Mouse (Mus musculus) stomach, embryonic 16.5 days (tissue): ENCODE results near the gene Med9. TPM values are rescaled to one million over a fixed set of nuclear protein-coding genes. Genes with fewer than 3 reads are reported as not detected.

Experiments used
- ATAC-seq: fragments of 200-750 bp; cut with Nextera tagmentation; 2 replicates; pipeline ENCODE4 v1.8.0; 2017; ENCODE audit warnings: moderate number of reproducible peaks, moderate TSS enrichment; ENCODE audit not compliant: insufficient read depth, low FRiP score
- H3K27ac ChIP-seq: fragments of 300-500 bp; sonication (generic); 2 replicates; pipeline ENCODE4 v1.5.1; 2014; ENCODE audit warnings: low read length
- H3K27me3 ChIP-seq: fragments of 300-500 bp; sonication (generic); 2 replicates; pipeline ENCODE4 v1.6.1; 2014; ENCODE audit warnings: low read length, control low read depth, mixed read lengths; ENCODE audit not compliant: control insufficient read depth, insufficient read depth
- H3K36me3 ChIP-seq: fragments of 300-500 bp; sonication (generic); 2 replicates; pipeline ENCODE4 v1.6.1; 2014; ENCODE audit warnings: low read length; ENCODE audit not compliant: control insufficient read depth, insufficient read depth
- H3K4me1 ChIP-seq: fragments of 300-500 bp; sonication (generic); 2 replicates; pipeline ENCODE4 v1.6.1; 2014; ENCODE audit warnings: low read length, control low read depth, mixed read lengths; ENCODE audit not compliant: control insufficient read depth, insufficient read depth
- H3K4me2 ChIP-seq: fragments of 300-500 bp; sonication (generic); 2 replicates; pipeline ENCODE4 v1.6.1; 2014; ENCODE audit warnings: low read depth, low read length, mixed read lengths
- H3K4me3 ChIP-seq: fragments of 300-500 bp; sonication (generic); replicated peaks from 2 replicates; pipeline ENCODE4 v1.5.1; 2014; ENCODE audit warnings: mild to moderate bottlenecking, low read length
- H3K9ac ChIP-seq: fragments of 300-500 bp; sonication (generic); 2 replicates; pipeline ENCODE4 v1.6.1; 2014; ENCODE audit warnings: low read length
- H3K9me3 ChIP-seq: fragments of 300-500 bp; sonication (generic); replicated peaks from 2 replicates; pipeline ENCODE4 v1.6.1; 2016; ENCODE audit warnings: low read length, control low read depth; ENCODE audit not compliant: control insufficient read depth
- WGBS: fragments of 180-500 bp; shearing (Covaris S2); extraction: QIAGEN DNeasy Blood & Tissue Kit; methylation state at CpG from one replicate; pipeline ENCODE4 v1.1.7; 2014; 5-methylcytosine and 5-hydroxymethylcytosine counted together
- polyA plus RNA-seq: library from polyadenylated mRNA; unstranded; fragments of >200 nt; fragmentation: Nextera tagmentation; extraction: Ambion mirVana; gene quantifications from 2 replicates; pipeline ENCODE4 v1.2.1, GENCODE M21; 2015

The Med9 gene
- polyA plus RNA-seq, 1 experiment from 2014 or later: 35.7 TPM

- Histone ChIP-seq H3K4me3 (no peak overlapping the region), H3K4me2 (no peak overlapping the region), H3K4me1 (peaks cover under 1% of the 10 kb centered on the region; the same call in 1 of the 2 replicates), H3K27me3 (no peaks in the 10 kb centered on the region), H3K9me3 (no peaks in the 10 kb centered on the region), H3K9ac (no peak overlapping the region), H3K27ac (no peak overlapping the region), H3K36me3 (no peaks in the 10 kb centered on the region)
- WGBS: 80% methylated on average over 4 of the region's 4 CpGs
- ATAC-seq: no peak
Observed at GRCm38 (mm10) chr11:59913702-59914101, 34.3 kb upstream of the Med9 start.

GRCm38 (mm10) chr11:59918014-59918413 is 30.0 kb upstream of the Med9 start:
- no peak overlapping the region for H3K4me3 ChIP-seq
- no peaks in the 10 kb centered on the region for H3K9me3 ChIP-seq
- H3K27ac ChIP-seq: no peak overlapping the region
- H3K9ac ChIP-seq: no peak overlapping the region
- no peak overlapping the region for H3K4me2 ChIP-seq
- 39% methylated on average over 4 of the region's 4 CpGs for WGBS
- ATAC-seq: no peak
- H3K36me3 ChIP-seq: no peaks in the 10 kb centered on the region
- H3K4me1 ChIP-seq: peaks cover 8% of the 10 kb centered on the region; the same call in 1 of the 2 replicates
- no peaks in the 10 kb centered on the region for H3K27me3 ChIP-seq

GRCm38 (mm10) chr11:59919401-59919800 is 28.6 kb upstream of the Med9 start:
- no peaks in the 10 kb centered on the region for H3K27me3 ChIP-seq
- no peak overlapping the region for H3K9ac ChIP-seq
- peaks cover 8% of the 10 kb centered on the region; the same call in 1 of the 2 replicates for H3K4me1 ChIP-seq
- no peak overlapping the region for H3K27ac ChIP-seq
- 65% methylated on average over 3 of the region's 3 CpGs for WGBS
- no peak overlapping the region for H3K4me3 ChIP-seq
- no peak for ATAC-seq
- H3K9me3 ChIP-seq: no peaks in the 10 kb centered on the region
- no peak overlapping the region for H3K4me2 ChIP-seq
- no peaks in the 10 kb centered on the region for H3K36me3 ChIP-seq

GRCm38 (mm10) chr11:59920331-59920730 is 27.7 kb upstream of the Med9 start:
- no peak for ATAC-seq
- no peaks in the 10 kb centered on the region for H3K36me3 ChIP-seq
- no peak overlapping the region for H3K4me3 ChIP-seq
- H3K4me2 ChIP-seq: no peak overlapping the region
- H3K9ac ChIP-seq: no peak overlapping the region
- no peak overlapping the region for H3K27ac ChIP-seq
- no peaks in the 10 kb centered on the region for H3K27me3 ChIP-seq
- WGBS: 62% methylated on average over 5 of the region's 5 CpGs
- H3K4me1 ChIP-seq: peaks cover 8% of the 10 kb centered on the region; the same call in 1 of the 2 replicates
- no peaks in the 10 kb centered on the region for H3K9me3 ChIP-seq

DNA sequence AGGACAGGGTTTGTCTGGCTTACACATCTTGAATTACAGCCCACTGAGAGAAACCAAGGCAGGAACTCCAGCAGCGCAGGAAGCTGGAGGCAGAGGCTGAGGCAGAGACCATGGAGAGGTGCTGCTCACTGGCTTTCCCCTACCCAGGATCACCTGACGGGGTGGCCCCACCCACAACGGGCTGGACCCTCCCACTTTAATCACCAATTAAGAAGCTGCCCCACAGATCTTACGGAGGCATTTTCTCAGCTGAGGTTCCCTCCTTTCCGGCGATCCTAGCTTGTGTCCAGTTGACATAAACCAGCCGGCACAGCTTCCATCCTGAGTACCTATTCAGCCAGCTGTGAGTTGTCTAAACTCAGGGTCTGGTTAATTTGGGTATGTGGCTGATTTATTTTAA is 26.7 kb upstream of the Med9 start:
- Histone ChIP-seq H3K27ac (peak overlapping the region; percentile 30; the same call in 1 of the 2 replicates), H3K9me3 (no peaks in the 10 kb centered on the region), H3K9ac (peak overlapping the region; percentile 53; the same call in 1 of the 2 replicates), H3K36me3 (no peaks in the 10 kb centered on the region), H3K4me2 (peak overlapping the region; percentile 40), H3K4me3 (peak overlapping the region; percentile 22; the same call in 1 of the 2 replicates), H3K27me3 (no peaks in the 10 kb centered on the region), H3K4me1 (peaks cover 8% of the 10 kb centered on the region; the same call in 1 of the 2 replicates)
- peak; percentile 81; the same call in 1 of the 2 replicates for ATAC-seq
- 14% methylated on average over 7 of the region's 7 CpGs for WGBS

DNA sequence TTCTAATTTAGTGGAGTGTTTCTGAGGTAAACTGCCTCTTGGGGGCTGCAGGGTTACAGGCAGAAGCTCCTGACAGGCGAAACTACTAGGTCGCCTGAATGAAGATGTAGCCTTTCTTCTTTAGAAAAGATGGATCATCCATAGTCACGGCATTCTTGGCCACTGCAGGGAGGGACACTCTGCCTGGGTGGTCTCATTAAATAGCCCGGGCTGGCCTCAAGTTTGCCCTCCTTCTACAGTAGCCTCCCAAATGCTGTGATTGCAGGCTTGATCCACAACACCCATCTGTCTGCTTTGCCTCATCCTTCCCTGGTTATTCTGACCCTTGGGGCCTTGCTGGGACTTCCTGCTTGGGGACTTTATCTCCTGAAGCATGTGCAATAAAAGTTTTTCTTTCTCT is 18.0 kb upstream of the Med9 start:
- Histone ChIP-seq H3K4me2 (no peak overlapping the region), H3K27me3 (no peaks in the 10 kb centered on the region), H3K36me3 (no peaks in the 10 kb centered on the region), H3K4me3 (no peak overlapping the region), H3K27ac (no peak overlapping the region), H3K9me3 (no peaks in the 10 kb centered on the region), H3K4me1 (no peaks in the 10 kb centered on the region; the same call in none of the 2 replicates), H3K9ac (no peak overlapping the region)
- ATAC-seq: no peak
- 45% methylated on average over 4 of the region's 4 CpGs for WGBS

DNA sequence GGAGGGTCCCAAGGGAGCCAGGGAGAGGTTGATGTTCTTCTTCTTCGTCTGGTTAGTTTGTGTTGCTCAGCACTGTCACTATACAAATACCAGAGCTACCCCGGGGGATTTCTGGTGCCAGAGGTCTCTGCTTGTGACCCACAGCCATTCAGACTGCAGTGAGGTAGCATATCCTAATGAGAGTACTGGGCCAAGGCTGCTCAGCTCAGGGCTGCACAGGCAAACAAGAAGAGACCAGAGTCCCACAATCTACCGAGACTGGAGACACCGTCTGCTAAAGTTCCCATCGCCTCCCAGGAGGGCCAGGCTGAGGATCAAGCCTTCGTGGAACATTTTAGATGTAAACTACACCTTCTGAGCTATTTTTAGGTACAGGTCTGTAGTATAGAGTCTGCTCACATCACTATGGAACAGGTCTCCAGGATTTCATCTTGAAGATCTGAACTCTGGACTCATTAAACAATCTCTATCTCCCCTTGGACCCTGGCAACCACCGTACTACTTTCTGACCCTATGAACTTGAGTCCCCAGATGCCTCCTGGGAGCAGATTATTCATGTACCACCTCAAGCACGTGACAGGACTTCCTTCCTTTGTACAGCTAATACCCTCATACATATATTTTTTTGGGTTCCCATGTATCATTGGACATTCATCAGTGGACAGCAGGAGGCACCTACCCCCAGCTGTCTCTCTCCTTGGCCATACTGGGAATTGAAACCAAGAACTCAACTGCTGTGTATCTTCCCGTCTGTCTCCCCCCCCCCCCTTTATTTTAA is 15.3 kb upstream of the Med9 start:
- WGBS: 46% methylated on average over 9 of the region's 9 CpGs
- Histone ChIP-seq H3K27me3 (no peaks in the 10 kb centered on the region), H3K4me1 (no peaks in the 10 kb centered on the region; the same call in none of the 2 replicates), H3K9ac (no peak overlapping the region), H3K4me3 (no peak overlapping the region), H3K27ac (no peak overlapping the region), H3K4me2 (no peak overlapping the region), H3K9me3 (no peaks in the 10 kb centered on the region), H3K36me3 (no peaks in the 10 kb centered on the region)
- peak; percentile 52 for ATAC-seq

DNA sequence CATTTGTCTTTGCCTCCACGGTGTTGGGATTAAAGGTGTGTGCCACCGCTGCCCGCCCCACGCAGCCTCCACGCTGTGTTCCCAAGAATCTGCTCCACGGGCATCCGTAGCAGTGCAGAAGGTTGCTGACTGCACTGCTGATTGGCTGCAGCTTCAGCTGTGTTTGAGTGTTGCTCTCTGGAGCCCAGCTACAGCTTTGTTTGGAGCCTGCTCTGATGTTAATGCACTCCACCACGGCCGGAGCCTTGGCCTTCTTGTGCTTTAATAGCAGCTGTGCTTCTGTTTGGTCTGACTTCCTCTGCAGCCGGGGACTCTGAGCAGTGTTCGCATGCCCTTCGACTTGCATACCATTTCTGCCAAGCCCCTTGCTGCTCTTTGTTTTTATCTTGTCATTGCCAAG is 14.1 kb upstream of the Med9 start:
- Histone ChIP-seq H3K4me3 (no peak overlapping the region), H3K27ac (peak overlapping the region; percentile 26; the same call in 1 of the 2 replicates), H3K36me3 (no peaks in the 10 kb centered on the region), H3K4me1 (no peaks in the 10 kb centered on the region; the same call in none of the 2 replicates), H3K9me3 (no peaks in the 10 kb centered on the region), H3K4me2 (no peak overlapping the region), H3K27me3 (no peaks in the 10 kb centered on the region), H3K9ac (0 out of 2 replicates have a peak overlapping the region, but pooled peaks have one; percentile 10)
- WGBS: 34% methylated on average over 12 of the region's 12 CpGs
- ATAC-seq: no peak; the same call in 1 of the 2 replicates

DNA sequence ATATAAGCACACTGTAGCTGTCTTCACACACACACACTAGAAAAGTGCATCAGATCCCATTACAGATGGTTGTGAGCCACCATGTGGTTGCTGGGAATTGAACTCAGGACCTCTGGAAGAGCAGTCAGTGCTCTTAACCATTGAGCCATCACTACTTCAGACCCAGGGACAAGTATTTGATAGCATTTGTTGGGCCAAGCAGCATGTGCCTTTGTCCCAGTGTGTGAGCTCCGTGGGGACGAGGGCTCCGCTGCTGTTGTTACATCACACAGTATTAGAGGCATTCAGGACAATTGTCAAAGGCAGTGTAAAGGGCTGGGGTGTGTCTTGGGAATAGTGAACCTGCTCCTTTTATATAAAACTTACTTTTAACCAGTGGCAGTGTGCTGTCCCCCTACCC is 11.0 kb upstream of the Med9 start:
- H3K9ac ChIP-seq: no peak overlapping the region
- no peak for ATAC-seq
- H3K27me3 ChIP-seq: no peaks in the 10 kb centered on the region
- H3K36me3 ChIP-seq: no peaks in the 10 kb centered on the region
- 62% methylated on average over 3 of the region's 3 CpGs for WGBS
- H3K4me2 ChIP-seq: no peak overlapping the region
- no peaks in the 10 kb centered on the region for H3K9me3 ChIP-seq
- H3K4me1 ChIP-seq: no peaks in the 10 kb centered on the region; the same call in none of the 2 replicates
- no peak overlapping the region for H3K27ac ChIP-seq
- H3K4me3 ChIP-seq: no peak overlapping the region
